Mouse (Mus musculus) liver (tissue): ENCODE results near the gene Prkch.
A peak's percentile ranks its signal among the peaks of the same experiment; 100 is the strongest.

Experiments used
- DNase-seq: peaks from one replicate; pipeline ENCODE4 v3.0.0-alpha.2; 2020; ENCODE audit warnings: mixed read lengths

Prkch gene

GRCm38 (mm10) chr12:73764649-73765525 is 180.3 kb downstream of the Prkch start:
- no peak for DNase-seq

DNA sequence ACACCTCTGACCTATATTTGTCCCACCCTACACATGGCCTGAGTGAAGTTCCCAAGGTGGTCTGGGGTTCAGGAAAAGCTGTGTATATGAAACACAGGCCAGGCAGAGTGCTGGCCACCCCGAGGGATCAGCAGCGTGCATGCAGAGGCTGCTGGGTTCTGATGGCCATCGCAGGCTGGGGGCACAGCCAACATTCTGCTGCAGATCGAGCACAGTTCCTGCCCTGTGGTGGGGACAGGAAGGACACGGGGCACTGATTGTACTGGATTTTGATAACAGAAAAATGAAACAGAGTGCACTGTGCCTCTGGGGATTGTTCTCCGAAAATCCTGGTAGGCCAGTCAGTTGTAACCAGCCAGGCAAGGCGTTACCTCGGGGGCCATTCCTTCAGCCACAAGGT is 181.6 kb downstream of the Prkch start:
- no peak for DNase-seq

DNA sequence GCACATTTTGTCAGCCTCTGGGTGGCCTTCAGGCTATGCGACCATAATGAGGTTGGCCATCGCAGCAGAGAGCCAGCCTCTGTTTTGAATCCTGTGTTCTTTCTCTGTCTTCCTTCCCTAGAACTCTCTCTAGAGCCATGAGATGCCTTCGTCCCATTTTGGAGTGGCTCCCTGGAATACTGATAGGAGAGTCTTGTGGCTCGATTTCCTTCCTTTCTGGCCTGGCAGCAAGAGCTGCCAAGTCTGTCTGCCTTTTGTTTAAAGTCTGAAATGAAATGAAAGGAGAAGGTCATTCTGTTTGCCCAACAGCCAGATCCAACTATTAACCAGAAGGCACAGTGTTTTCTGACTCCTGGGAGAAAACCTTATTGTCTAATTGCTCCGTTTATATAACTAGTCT is 184.2 kb downstream of the Prkch start:
- no peak for DNase-seq

DNA sequence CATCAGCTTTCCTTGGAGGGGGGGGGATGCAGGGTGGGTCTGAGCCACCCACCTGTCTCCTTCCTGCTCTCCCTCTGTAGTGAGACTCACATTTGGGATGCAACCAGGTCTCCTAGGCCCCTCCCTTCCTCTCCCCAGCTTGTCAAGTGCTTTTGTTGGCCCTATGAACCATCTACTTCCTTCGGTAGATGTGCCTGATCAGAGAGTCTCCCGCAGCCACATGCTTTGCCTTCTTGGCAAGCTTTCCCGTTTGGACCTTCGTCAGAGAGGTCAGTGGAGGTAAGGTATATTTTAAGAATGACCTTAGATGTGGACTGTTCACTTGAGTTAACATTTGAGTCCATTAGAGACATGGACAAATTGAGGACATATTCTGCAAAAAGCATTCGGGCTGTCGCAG is 184.9 kb downstream of the Prkch start:
- DNase-seq: no peak

DNA sequence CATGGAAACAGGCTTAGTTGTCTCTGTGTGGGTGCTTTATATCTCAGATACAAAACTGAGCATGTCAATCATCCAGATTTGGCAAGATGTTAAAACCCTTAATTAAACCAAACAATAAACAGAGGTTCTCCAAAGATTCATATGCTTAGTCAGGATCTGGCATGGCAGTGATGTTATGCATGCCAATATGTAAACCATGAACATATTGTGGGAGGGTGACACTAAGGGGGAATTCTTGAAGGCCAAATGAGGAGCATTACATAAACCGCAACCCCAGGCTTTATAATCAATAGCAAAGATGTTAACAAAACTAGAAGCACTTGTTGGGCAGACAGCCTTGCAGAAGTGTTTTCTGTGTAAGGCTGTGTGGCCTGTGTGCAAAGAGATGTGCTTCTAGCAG is 186.2 kb downstream of the Prkch start:
- no peak for DNase-seq

- DNase-seq: no peak
These were observed 190.3 kb downstream of the Prkch start for GRCm38 (mm10) chr12:73774793-73775385.

- no peak for DNase-seq
These were observed 191.9 kb downstream of the Prkch start for GRCm38 (mm10) chr12:73776401-73776945.

GRCm38 (mm10) chr12:73777673-73778072 is 193.1 kb downstream of the Prkch start:
- DNase-seq: no peak

GRCm38 (mm10) chr12:73779332-73780231 is 195.0 kb downstream of the Prkch start:
- DNase-seq: peak; percentile 46

DNA sequence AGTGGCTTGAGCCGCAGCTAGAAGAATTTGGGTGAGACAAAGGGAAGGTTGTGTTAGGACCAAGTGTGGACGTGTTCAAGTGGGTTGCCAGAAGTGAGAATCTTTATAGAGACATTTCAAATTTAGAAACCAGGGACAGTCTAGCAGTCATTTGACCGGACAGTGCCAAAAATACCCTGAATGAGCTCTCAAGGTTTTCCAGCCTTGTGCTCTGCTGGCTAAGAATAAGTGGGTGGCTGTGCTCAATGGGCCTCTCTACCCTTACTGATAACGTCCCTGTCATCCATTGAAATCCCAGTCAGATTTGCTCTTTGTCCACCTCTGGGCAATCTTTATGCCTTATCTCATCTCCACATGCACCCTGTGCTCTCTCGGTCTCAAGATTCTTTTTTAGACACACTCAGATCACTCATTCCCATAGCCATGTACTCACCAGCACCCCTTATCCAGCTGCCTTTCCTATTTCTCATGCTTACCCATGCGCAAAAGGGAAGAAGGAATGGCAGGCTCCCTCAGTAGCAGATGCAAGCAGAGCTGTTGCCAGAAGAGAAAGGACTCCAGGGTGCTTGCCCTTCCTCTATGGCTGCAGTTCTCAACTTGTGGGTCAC is 196.9 kb downstream of the Prkch start:
- DNase-seq: no peak

GRCm38 (mm10) chr12:73786909-73787308 is 202.3 kb downstream of the Prkch start:
- peak; percentile 22 for DNase-seq

DNA sequence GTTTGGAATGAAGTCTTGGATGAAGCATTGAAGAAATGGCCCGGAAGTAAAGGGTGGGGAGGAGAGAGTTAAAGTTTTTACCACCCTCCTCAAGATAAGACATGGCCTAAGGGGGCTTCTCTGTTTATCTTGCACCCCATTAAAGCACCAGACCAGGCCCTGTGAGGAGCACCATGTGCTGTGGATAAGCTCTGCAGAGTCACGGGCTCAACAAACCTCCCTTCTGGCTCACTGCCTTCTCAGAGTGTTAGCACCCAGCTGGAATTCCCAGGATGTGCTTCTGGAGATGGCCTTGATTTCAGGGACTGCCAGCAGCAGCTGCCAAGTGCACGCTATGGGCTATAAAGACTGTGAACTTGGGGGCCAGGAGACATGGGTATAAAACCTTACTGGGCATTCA is 204.3 kb downstream of the Prkch start:
- DNase-seq: no peak

- no peak for DNase-seq
These were observed 206.0 kb downstream of the Prkch start for GRCm38 (mm10) chr12:73790571-73791108.

GRCm38 (mm10) chr12:73793216-73793615 is 208.6 kb downstream of the Prkch start:
- DNase-seq: no peak

- DNase-seq: no peak
These were observed 209.1 kb downstream of the Prkch start for GRCm38 (mm10) chr12:73793744-73794143.

- peak; percentile 32 for DNase-seq
These were observed 209.7 kb downstream of the Prkch start for GRCm38 (mm10) chr12:73794151-73794883.

DNA sequence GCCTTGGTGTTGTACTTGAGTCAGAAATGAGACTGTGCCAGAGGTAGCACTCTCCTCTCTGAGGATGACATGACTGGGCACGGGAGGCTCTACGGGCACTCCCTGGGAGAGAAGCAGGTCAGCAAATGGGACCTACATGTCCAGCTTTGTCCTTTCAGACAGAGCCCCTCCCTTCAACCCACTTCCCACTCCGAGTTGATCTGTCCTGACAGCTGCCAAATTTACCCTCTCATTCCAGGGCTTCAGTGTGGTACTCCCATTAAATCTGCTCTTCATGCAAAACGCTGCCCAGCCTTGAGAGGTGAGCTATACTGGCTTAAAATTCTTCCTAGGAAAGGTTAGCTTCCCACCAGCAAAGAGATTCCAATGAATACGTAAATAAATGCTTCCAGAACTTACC is 215.1 kb downstream of the Prkch start:
- no peak for DNase-seq

GRCm38 (mm10) chr12:73800886-73801285 is 216.3 kb downstream of the Prkch start:
- no peak for DNase-seq

GRCm38 (mm10) chr12:73801845-73802244 is 217.2 kb downstream of the Prkch start:
- no peak for DNase-seq

GRCm38 (mm10) chr12:73802379-73803057 is 217.9 kb downstream of the Prkch start:
- no peak for DNase-seq

GRCm38 (mm10) chr12:73803946-73804345 is 219.3 kb downstream of the Prkch start:
- DNase-seq: no peak
